Mouse (Mus musculus) forebrain, embryonic 10.5 days (tissue): ENCODE results near the gene Kif20b. TPM values are rescaled to one million over a fixed set of nuclear protein-coding genes. Genes with fewer than 3 reads are reported as not detected.

ENCODE experiments used
- DNase-seq: peaks from one replicate; pipeline ENCODE4 v3.0.0-alpha.2; 2017; ENCODE audit warnings: low spot score; ENCODE audit errors: extremely low spot score
- H3K27ac ChIP-seq: fragments of 300-500 bp; sonication (generic); 2 replicates; pipeline ENCODE4 v1.5.1; 2016; ENCODE audit warnings: mild to moderate bottlenecking
- H3K27me3 ChIP-seq: fragments of 300-500 bp; sonication (generic); 2 replicates; pipeline ENCODE4 v1.6.1; 2016; ENCODE audit warnings: mild to moderate bottlenecking; ENCODE audit not compliant: poor library complexity, severe bottlenecking
- H3K36me3 ChIP-seq: fragments of 300-500 bp; sonication (generic); replicated peaks from 2 replicates; pipeline ENCODE4 v1.6.1; 2016; ENCODE audit warnings: mild to moderate bottlenecking, moderate library complexity
- H3K4me1 ChIP-seq: fragments of 300-500 bp; sonication (generic); 2 replicates; pipeline ENCODE4 v1.6.1; 2016
- H3K4me3 ChIP-seq: fragments of 300-500 bp; sonication (generic); 2 replicates; pipeline ENCODE4 v1.5.1; 2016; ENCODE audit warnings: mild to moderate bottlenecking, moderate library complexity
- H3K9me3 ChIP-seq: fragments of 300-500 bp; sonication (generic); 2 replicates; pipeline ENCODE4 v1.6.1; 2016; ENCODE audit warnings: mild to moderate bottlenecking, moderate library complexity
- WGBS: fragments of 180-500 bp; shearing (Covaris S2); methylation state at CpG from one replicate; pipeline ENCODE4 v1.1.7; 2016; 5-methylcytosine and 5-hydroxymethylcytosine counted together
- polyA plus RNA-seq: library from polyadenylated mRNA; unstranded; fragments of >200 nt; fragmentation: Nextera tagmentation; extraction: Ambion mirVana; gene quantifications from 2 replicates; pipeline ENCODE4 v1.2.1, GENCODE M21; 2016

Gene Kif20b
- 92.3 and 92.7 TPM in 2 replicates for polyA plus RNA-seq

DNA sequence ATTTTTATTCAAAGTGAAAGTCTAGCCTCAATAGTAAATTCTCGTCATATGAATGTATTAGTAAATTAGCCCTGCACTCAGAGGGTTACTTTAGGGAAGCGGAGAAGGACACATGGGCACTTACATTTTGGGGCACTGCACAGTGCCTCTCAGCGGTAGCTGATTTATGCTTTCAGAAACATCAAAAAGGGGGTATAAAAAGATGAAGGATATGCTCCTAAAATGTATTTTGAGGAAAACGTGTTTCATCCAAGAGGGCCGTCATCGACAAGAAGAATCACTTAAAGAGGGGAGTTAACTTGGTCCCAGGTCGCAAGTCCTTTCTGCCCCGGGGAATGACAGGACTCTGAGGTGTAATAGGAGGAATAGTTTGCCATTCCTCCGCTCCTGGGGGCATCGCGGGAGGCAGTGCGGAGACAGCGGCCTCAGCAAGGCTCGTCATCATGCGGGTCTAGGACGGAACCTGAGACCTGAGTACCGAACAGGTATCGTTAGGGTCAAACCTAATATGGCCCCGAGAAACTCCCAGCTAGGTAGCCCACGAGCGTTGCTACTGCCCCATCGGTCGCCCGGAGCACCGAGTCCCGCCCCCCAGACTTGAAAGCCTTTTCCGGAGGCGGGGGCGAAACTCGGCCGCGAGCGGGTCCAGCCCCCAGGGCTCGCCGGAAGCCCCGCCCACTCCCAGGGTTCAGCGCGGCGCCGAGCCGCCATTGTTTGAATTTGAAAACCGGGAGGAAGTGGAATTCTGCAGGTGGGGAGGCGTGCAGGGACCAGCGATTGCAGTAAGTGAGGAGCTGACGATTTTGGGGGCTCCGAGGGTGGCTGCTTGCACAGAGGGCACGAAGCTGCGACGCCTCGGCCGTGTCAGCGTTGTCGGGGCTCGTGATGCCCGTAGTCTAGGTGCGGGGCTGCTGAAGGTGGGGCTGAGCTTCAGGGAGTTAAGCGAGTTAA, at the start of gene Kif20b:
Kif20b (plus strand) TSS at position 710 of the 951 bp plus-strand sequence.
- peaks cover 26% of the 10 kb centered on the region for H3K36me3 ChIP-seq
- peak; percentile 92 for DNase-seq
- H3K27me3 ChIP-seq: no peaks in the 10 kb centered on the region
- peak within 1 kb of the TSS; percentile 94 for H3K27ac ChIP-seq
- H3K4me3 ChIP-seq: peak within 1 kb of the TSS; percentile 87
- H3K9me3 ChIP-seq: no peaks in the 10 kb centered on the region
- peaks cover 8% of the 10 kb centered on the region for H3K4me1 ChIP-seq
- under 1% methylated on average over 57 of the region's 57 CpGs for WGBS

DNA sequence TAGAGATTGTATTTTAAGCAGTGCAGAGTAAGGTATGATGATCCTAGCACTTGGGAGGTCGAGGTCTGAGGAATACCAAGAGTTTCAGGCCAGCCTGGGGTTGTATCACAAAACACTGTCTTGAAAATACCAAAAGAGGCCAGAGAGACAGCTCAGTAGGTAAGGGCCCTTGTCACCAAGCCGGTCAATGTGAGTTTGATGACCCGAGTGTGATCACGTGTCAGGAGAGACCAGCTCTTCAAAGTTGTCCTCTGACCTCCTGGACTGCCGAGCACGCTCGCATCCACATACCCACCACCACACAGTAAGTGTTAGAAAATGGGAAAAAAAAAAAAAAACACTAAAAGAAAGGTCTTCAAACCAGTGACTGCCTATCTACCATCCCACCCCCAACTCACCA, 45.5 kb upstream of the Kif20b start:
- H3K27ac ChIP-seq: no peak overlapping the region
- H3K9me3 ChIP-seq: no peaks in the 10 kb centered on the region
- no peaks in the 10 kb centered on the region for H3K27me3 ChIP-seq
- H3K4me3 ChIP-seq: peak overlapping the region; percentile 88; the same call in 1 of the 2 replicates
- H3K36me3 ChIP-seq: no peaks in the 10 kb centered on the region
- DNase-seq: no peak
- H3K4me1 ChIP-seq: peaks cover 28% of the 10 kb centered on the region
- WGBS: 88% methylated on average over 7 of the region's 7 CpGs

DNA sequence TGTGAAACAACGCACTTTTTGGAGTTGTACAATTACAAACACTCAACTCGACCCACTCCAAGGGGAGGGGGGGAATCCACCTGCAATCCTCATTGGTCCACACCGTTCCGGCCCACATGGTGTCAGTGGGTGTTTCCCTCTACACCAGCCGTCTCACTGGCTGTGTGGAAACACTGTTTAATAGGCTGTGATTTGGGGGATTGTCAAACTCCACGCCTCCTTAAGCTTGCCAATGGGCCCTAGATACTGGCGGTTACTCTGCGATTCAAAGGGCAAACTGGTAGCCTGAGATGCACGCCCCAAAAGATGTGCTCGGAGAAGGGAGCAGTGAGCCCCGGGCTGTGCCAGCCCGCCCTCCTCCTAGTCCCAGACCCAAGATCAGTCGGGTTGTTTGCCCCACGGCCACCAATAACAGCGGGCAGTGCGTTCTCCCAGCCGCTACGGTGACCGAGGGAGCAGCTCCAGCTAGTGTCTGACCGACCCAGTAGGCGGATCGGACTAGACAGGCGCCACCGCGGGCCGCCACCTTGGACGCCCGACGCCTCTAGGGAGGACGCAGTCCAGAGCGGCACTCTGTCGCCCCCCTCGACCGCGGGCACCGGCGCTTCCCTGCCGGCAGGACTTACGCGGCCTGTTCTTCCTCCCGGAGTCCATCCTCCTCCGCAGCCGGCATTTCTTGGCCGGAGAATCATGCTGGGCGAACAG, 44.1 kb upstream of the Kif20b start:
- Histone ChIP-seq H3K27me3 (no peaks in the 10 kb centered on the region), H3K36me3 (no peaks in the 10 kb centered on the region), H3K27ac (peak overlapping the region; percentile 99), H3K4me3 (peak overlapping the region; percentile 88), H3K4me1 (peaks cover 28% of the 10 kb centered on the region), H3K9me3 (no peaks in the 10 kb centered on the region)
- DNase-seq: peak; percentile 81
- WGBS: under 1% methylated on average over 45 of the region's 45 CpGs

DNA sequence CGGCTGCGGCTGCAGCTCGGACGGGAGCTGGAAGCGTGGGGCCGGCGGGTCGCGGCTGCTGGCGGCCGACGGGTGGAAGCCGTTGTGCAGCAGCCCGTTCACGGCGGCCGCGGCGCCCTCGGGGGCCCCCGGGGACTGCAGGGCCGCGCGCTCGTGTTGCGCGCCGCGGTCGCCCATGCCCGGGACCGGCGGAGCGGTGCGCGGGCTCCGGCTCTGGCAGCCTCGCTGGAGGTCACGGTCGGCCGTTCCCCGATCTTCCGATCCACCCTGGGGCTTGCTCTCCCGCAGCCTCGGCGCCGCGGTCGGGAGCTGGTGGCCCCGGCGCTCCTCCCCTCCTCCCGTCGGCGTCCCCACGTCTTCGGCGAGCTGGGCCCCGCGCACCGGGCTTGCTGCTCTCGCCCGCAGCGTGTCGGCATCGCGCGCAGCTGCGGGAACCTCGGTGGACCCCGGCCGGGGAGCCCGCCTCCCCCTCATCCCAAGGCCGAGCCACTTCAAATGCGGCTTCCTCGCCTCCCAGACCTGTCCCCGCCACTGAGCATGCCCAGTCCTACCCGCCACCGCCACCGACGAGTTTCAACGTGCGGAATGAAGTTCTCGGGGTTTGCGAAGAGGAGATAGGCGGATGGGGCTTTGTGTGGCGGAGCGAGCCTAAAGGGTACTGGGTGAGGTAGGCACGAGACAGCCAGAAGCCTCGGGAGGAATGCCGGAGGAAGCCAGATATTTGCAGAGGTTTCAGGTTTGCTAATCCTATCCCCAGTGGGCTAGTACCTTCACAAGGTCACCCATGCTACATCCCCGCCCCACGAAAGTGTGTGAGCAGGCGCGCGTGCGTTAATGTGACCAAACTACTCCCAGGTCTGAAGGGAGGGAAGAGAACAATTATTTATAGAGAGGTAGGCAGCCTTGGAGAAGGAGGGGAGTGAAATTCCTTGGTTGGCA, 43.3 kb upstream of the Kif20b start, which contains the start of gene Pank1:
Pank1 (minus strand) TSS at position 853 of the 939 bp plus-strand sequence.
- under 1% methylated on average over 96 of the region's 96 CpGs for WGBS
- Histone ChIP-seq H3K27ac (peak within 1 kb of the TSS; percentile 99), H3K4me3 (peak within 1 kb of the TSS; percentile 88), H3K27me3 (no peaks in the 10 kb centered on the region), H3K9me3 (no peaks in the 10 kb centered on the region), H3K4me1 (peaks cover 28% of the 10 kb centered on the region), H3K36me3 (no peaks in the 10 kb centered on the region)
- DNase-seq: peak; percentile 82

DNA sequence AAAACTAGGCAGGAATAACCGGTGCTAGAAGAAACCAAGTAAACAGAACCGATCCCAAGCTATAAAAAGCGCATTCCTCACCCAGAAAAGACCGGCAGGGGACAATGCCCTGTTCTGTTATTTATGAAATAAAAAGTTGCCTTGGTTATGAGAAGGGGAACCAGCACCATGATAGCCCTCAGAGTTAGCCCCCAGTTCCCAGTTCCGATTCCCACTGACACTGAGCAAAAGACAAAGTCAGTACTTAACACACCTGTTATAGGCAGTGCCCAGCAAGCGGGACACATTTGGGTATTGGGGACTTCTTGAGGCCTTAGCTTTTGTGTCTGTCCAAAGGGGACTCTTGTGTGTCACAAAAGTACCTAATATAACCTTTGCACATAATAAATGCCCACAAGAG, 42.5 kb upstream of the Kif20b start:
- WGBS: 33% methylated on average over 6 of the region's 6 CpGs
- Histone ChIP-seq H3K27me3 (no peaks in the 10 kb centered on the region), H3K4me3 (peak overlapping the region; percentile 88), H3K27ac (peak overlapping the region; percentile 99), H3K4me1 (peaks cover 28% of the 10 kb centered on the region), H3K36me3 (no peaks in the 10 kb centered on the region), H3K9me3 (no peaks in the 10 kb centered on the region)
- DNase-seq: no peak

DNA sequence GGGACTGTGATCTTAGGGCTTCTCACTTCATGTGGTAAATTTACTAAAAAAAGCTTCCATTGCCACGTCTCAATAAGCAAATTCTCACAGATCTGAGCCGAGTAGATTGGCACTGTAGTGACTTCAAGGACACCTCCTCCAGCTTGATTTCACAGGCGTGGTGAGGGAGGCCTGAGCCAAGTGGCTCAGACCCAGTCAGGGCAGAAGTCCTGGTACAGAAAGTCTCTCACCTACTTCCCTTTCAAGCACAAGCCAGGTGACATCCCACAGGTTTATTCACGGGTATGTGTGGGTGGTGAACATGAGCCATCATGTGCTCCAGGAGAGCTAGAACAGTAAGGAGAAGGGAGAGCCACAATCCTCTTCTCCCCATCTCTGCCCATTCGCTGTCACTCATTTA, 41.0 kb upstream of the Kif20b start:
- no peaks in the 10 kb centered on the region for H3K27me3 ChIP-seq
- DNase-seq: no peak
- no peak overlapping the region for H3K27ac ChIP-seq
- H3K4me1 ChIP-seq: peaks cover 28% of the 10 kb centered on the region
- no peak overlapping the region for H3K4me3 ChIP-seq
- H3K36me3 ChIP-seq: no peaks in the 10 kb centered on the region
- 86% methylated on average over 5 of the region's 5 CpGs for WGBS
- H3K9me3 ChIP-seq: no peaks in the 10 kb centered on the region

DNA sequence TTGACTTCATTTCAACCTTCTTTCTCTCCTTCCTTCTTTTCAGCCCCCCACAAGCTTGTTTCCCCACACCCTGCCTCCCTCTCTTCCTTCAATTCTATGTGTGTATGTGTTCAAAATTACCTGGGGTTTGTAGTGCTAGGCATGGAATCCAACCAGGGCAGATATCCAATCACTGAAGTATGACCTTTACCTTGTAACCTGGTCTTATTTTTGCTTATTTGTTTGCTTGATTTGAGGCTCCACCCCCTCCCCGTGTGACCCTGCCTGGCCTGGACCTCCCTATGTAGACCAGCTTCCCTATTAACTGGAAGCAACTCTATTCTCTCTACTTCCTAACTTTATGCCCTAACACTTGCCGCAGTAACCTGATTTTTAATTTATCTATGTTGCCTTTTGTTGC, 39.7 kb upstream of the Kif20b start:
- no peaks in the 10 kb centered on the region for H3K36me3 ChIP-seq
- H3K27ac ChIP-seq: no peak overlapping the region
- WGBS: 84% methylated on average over 2 of the region's 2 CpGs

DNA sequence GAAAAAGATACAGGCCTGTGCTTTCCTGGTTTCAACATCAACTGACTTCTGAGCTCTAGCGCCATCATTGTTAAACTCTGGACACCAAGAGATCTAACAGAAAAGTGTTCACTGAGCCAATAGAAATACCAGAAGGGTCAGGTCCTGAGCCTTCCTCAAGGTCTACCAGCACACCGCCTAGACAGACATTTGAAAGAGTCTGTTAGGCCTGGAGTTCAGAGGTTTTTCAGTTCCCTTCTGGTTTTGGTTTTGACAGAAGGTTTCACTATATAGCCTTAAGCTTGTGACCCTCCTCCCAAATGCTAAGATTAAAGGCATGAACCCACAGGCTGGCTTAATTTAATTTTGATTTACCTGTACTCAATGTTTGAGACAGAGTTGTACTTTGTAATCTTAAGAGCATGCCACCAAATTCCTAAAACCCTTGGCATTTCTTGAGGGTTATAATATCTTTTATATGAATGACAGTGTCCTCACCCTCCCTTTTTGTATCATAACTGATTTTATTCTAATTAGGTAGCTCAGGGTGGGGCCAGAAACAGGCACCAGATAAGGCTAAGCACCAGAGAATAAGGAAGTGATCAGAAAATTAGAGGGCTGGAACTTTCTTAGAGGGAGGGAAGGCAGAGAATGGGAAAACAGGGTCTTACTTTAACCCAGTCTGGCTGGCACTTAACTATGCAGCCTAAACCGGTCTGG, 38.5 kb upstream of the Kif20b start:
- H3K27ac ChIP-seq: no peak overlapping the region
- no peak for DNase-seq
- H3K4me1 ChIP-seq: peaks cover 15% of the 10 kb centered on the region
- no peaks in the 10 kb centered on the region for H3K36me3 ChIP-seq
- H3K4me3 ChIP-seq: no peak overlapping the region
- 82% methylated on average over 3 of the region's 3 CpGs for WGBS
- H3K9me3 ChIP-seq: no peaks in the 10 kb centered on the region
- H3K27me3 ChIP-seq: no peaks in the 10 kb centered on the region

More for the DNA sequence above, 39.7 kb upstream of the Kif20b start:
- Histone ChIP-seq H3K27me3 (no peaks in the 10 kb centered on the region), H3K4me1 (peaks cover 19% of the 10 kb centered on the region), H3K4me3 (no peak overlapping the region), H3K9me3 (no peaks in the 10 kb centered on the region)
- DNase-seq: no peak

DNA sequence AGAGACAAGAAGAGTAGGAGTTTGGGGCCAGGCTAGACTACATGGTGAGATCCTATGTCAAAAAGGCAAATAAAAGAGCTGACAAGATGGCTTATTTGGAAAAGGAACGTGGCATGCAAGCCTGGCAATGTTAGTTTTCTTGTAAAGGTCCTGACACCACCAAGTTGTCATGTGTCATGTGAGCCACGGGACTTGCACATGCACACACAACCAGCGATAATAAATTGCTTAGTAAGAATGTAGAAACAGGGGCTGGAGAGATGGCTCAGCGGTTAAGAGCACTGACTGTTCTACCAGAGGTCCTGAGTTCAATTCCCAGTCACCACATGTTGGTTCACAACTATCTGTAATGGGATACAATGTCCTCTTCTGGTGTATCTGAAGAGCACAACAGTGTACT, 35.8 kb upstream of the Kif20b start:
- WGBS: 92% methylated on average over 4 of the region's 4 CpGs
- Histone ChIP-seq H3K9me3 (no peaks in the 10 kb centered on the region), H3K36me3 (no peaks in the 10 kb centered on the region), H3K27me3 (no peaks in the 10 kb centered on the region), H3K4me3 (no peak overlapping the region), H3K27ac (no peak overlapping the region), H3K4me1 (no peaks in the 10 kb centered on the region)
- DNase-seq: no peak

DNA sequence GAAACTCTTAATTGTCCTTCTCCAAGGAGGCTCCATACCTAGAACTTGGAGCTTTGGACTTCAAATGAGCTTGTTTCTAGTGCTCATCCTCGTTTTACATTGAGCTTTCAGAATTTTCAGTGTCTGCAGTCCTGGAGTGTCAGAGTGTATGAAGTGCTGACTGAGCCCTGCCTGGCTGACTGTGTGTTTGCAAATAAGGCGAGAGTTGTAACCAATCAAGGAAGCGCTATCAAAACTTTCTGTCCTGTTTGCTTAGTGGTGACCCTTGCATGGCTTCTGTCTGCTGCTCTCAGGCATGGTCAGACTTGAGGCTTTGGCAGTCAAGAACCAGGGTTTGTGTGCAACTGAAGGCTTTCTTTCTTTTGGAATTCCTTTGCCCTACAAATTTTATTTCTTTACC, 31.2 kb upstream of the Kif20b start:
- no peak overlapping the region for H3K4me3 ChIP-seq
- no peaks in the 10 kb centered on the region for H3K27me3 ChIP-seq
- H3K27ac ChIP-seq: no peak overlapping the region
- DNase-seq: no peak
- no peaks in the 10 kb centered on the region for H3K9me3 ChIP-seq
- H3K36me3 ChIP-seq: no peaks in the 10 kb centered on the region
- no peaks in the 10 kb centered on the region for H3K4me1 ChIP-seq
- WGBS: 82% methylated on average over 3 of the region's 3 CpGs

DNA sequence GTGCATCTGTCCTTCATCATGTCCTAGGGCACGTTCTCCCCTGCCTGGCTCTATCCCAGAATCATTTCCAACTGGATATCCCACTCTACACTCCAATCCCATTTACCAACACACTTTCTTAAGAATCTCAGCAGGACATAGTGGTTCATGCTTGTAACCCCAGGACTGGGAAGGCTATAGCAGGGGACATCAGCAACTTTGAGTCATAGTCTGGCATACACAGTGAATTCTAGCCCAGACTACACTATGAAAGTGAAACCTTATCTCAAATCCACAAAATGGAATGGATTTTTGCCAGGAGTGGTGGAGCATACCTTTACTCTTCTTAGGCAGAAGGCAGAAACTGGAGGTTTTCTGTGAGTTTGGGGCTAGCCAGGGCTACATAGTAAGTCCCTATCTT, 30.6 kb upstream of the Kif20b start:
- Histone ChIP-seq H3K27me3 (no peaks in the 10 kb centered on the region), H3K9me3 (no peaks in the 10 kb centered on the region), H3K4me1 (no peaks in the 10 kb centered on the region), H3K36me3 (no peaks in the 10 kb centered on the region), H3K27ac (no peak overlapping the region), H3K4me3 (no peak overlapping the region)
- no peak for DNase-seq
- 88% methylated on average over 1 of the region's 1 CpGs for WGBS

DNA sequence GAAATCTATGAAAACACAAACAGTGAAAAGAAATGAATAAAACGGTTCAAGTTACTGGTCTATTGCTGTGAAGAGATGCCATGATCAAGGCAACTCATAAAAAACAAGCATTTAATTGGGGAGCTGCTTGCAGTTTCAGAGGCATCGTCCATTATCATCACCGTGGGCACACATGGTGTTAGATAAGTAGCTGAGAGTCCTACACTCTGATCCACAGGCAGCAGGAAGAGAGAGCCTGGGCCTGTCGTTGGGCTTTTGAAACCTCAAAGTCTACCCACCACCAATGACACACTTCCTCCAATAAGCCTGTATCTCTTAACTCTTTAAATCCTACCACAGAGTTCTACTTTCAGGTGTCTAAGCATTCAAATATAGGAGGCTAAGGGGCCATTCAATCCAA, 27.1 kb upstream of the Kif20b start:
- Histone ChIP-seq H3K9me3 (no peaks in the 10 kb centered on the region), H3K27me3 (no peaks in the 10 kb centered on the region), H3K4me3 (no peak overlapping the region), H3K27ac (no peak overlapping the region), H3K4me1 (no peaks in the 10 kb centered on the region), H3K36me3 (no peaks in the 10 kb centered on the region)
- 89% methylated on average over 4 of the region's 4 CpGs for WGBS
- DNase-seq: no peak
